Mouse (Mus musculus): Measurements from ENCODE around the gene Olfr1211.

- TF ChIP-seq CTCF (IDR thresholded peaks at IDR 0.05; ENCODE audit: borderline replicate concordance, insufficient read depth, low read depth, low read length) (no peak), POLR2A (IDR thresholded peaks at IDR 0.05; ENCODE audit: borderline replicate concordance, insufficient read depth, low read length) (no peak)
These were observed 15.8 kb upstream of the Olfr1211 start, which contains the start of gene Olfr1212 for GRCm38 (mm10) chr2:88953669-88954068.
